Mouse (Mus musculus): Measurements from ENCODE around the gene Sgsm1. TPM values are rescaled to one million over a fixed set of nuclear protein-coding genes. Genes with fewer than 3 reads are reported as not detected.

Sgsm1 gene
- polyA plus RNA-seq, 1 experiment from 2014 or later = 2.0 TPM

GRCm38 (mm10) chr5:113292179-113292578, 18.4 kb downstream of the Sgsm1 start:
- Histone ChIP-seq H3K4me2 (ENCODE audit: low read depth, low read length) (no peak overlapping the region), H3K27me3 (ENCODE audit: control insufficient read depth, insufficient read depth, low read depth, low read length) (peaks cover 11% of the 10 kb centered on the region), H3K9ac (ENCODE audit: low read depth, low read length) (no peak overlapping the region), H3K4me3 (ENCODE audit: low read depth, low read length) (no peak overlapping the region), H3K27ac (ENCODE audit: low read length) (no peak overlapping the region), H3K36me3 (ENCODE audit: control insufficient read depth, insufficient read depth) (no peaks in the 10 kb centered on the region), H3K4me1 (ENCODE audit: control insufficient read depth, low read depth, low read length) (no peaks in the 10 kb centered on the region), H3K9me3 (replicated peaks; ENCODE audit: control insufficient read depth, low read length) (no peaks in the 10 kb centered on the region)
- 10% methylated on average over 8 of the region's 8 CpGs for WGBS (ENCODE audit: insufficient replicate concordance)
- ATAC-seq (ENCODE audit: low read depth) = no peak

GRCm38 (mm10) chr5:113291125-113291524, 19.5 kb downstream of the Sgsm1 start:
- Histone ChIP-seq H3K4me2 (ENCODE audit: low read depth, low read length) (no peak overlapping the region), H3K36me3 (ENCODE audit: control insufficient read depth, insufficient read depth) (no peaks in the 10 kb centered on the region), H3K27me3 (ENCODE audit: control insufficient read depth, insufficient read depth, low read depth, low read length) (peaks cover 14% of the 10 kb centered on the region), H3K4me1 (ENCODE audit: control insufficient read depth, low read depth, low read length) (no peaks in the 10 kb centered on the region), H3K4me3 (ENCODE audit: low read depth, low read length) (no peak overlapping the region), H3K27ac (ENCODE audit: low read length) (no peak overlapping the region), H3K9me3 (replicated peaks; ENCODE audit: control insufficient read depth, low read length) (no peaks in the 10 kb centered on the region), H3K9ac (ENCODE audit: low read depth, low read length) (no peak overlapping the region)
- no peak for ATAC-seq (ENCODE audit: low read depth)
- 51% methylated on average over 4 of the region's 4 CpGs for WGBS (ENCODE audit: insufficient replicate concordance)

GRCm38 (mm10) chr5:113290149-113290548, 20.4 kb downstream of the Sgsm1 start:
- no peak overlapping the region for H3K27ac ChIP-seq (ENCODE audit: low read length)
- no peaks in the 10 kb centered on the region for H3K4me1 ChIP-seq (ENCODE audit: control insufficient read depth, low read depth, low read length)
- no peak overlapping the region for H3K4me3 ChIP-seq (ENCODE audit: low read depth, low read length)
- H3K27me3 ChIP-seq (ENCODE audit: control insufficient read depth, insufficient read depth, low read depth, low read length) = peaks cover 14% of the 10 kb centered on the region
- H3K4me2 ChIP-seq (ENCODE audit: low read depth, low read length) = no peak overlapping the region
- H3K9ac ChIP-seq (ENCODE audit: low read depth, low read length) = no peak overlapping the region
- 39% methylated on average over 14 of the region's 14 CpGs for WGBS (ENCODE audit: insufficient replicate concordance)
- ATAC-seq (ENCODE audit: low read depth) = no peak
- no peaks in the 10 kb centered on the region for H3K9me3 ChIP-seq (replicated peaks; ENCODE audit: control insufficient read depth, low read length)
- H3K36me3 ChIP-seq (ENCODE audit: control insufficient read depth, insufficient read depth) = no peaks in the 10 kb centered on the region

- no peak overlapping the region for H3K4me3 ChIP-seq (ENCODE audit: low read depth, low read length)
- WGBS (ENCODE audit: insufficient replicate concordance) = 21% methylated on average over 13 of the region's 13 CpGs
- H3K9me3 ChIP-seq (replicated peaks; ENCODE audit: control insufficient read depth, low read length) = no peaks in the 10 kb centered on the region
- ATAC-seq (ENCODE audit: low read depth) = no peak
- no peaks in the 10 kb centered on the region for H3K4me1 ChIP-seq (ENCODE audit: control insufficient read depth, low read depth, low read length)
- no peaks in the 10 kb centered on the region for H3K36me3 ChIP-seq (ENCODE audit: control insufficient read depth, insufficient read depth)
- no peak overlapping the region for H3K27ac ChIP-seq (ENCODE audit: low read length)
- no peak overlapping the region for H3K4me2 ChIP-seq (ENCODE audit: low read depth, low read length)
- H3K27me3 ChIP-seq (ENCODE audit: control insufficient read depth, insufficient read depth, low read depth, low read length) = peaks cover 14% of the 10 kb centered on the region
- no peak overlapping the region for H3K9ac ChIP-seq (ENCODE audit: low read depth, low read length)
Observed at GRCm38 (mm10) chr5:113288490-113288889, 22.1 kb downstream of the Sgsm1 start.

- WGBS (ENCODE audit: insufficient replicate concordance) = 38% methylated on average over 5 of the region's 5 CpGs
- Histone ChIP-seq H3K36me3 (ENCODE audit: control insufficient read depth, insufficient read depth) (no peaks in the 10 kb centered on the region), H3K4me3 (ENCODE audit: low read depth, low read length) (no peak overlapping the region), H3K4me2 (ENCODE audit: low read depth, low read length) (no peak overlapping the region), H3K27ac (ENCODE audit: low read length) (no peak overlapping the region), H3K27me3 (ENCODE audit: control insufficient read depth, insufficient read depth, low read depth, low read length) (peaks cover 14% of the 10 kb centered on the region), H3K4me1 (ENCODE audit: control insufficient read depth, low read depth, low read length) (no peaks in the 10 kb centered on the region), H3K9me3 (replicated peaks; ENCODE audit: control insufficient read depth, low read length) (no peaks in the 10 kb centered on the region), H3K9ac (ENCODE audit: low read depth, low read length) (no peak overlapping the region)
- no peak for ATAC-seq (ENCODE audit: low read depth)
Observed at GRCm38 (mm10) chr5:113287762-113288161, 22.8 kb downstream of the Sgsm1 start.

GRCm38 (mm10) chr5:113286591-113287520, 23.7 kb downstream of the Sgsm1 start:
- Histone ChIP-seq H3K27me3 (ENCODE audit: control insufficient read depth, insufficient read depth, low read depth, low read length) (peaks cover 14% of the 10 kb centered on the region), H3K9me3 (replicated peaks; ENCODE audit: control insufficient read depth, low read length) (no peaks in the 10 kb centered on the region), H3K27ac (ENCODE audit: low read length) (no peak overlapping the region), H3K9ac (ENCODE audit: low read depth, low read length) (no peak overlapping the region), H3K4me2 (ENCODE audit: low read depth, low read length) (no peak overlapping the region), H3K36me3 (ENCODE audit: control insufficient read depth, insufficient read depth) (no peaks in the 10 kb centered on the region), H3K4me3 (ENCODE audit: low read depth, low read length) (no peak overlapping the region), H3K4me1 (ENCODE audit: control insufficient read depth, low read depth, low read length) (no peaks in the 10 kb centered on the region)
- no peak for ATAC-seq (ENCODE audit: low read depth)
- WGBS (ENCODE audit: insufficient replicate concordance) = 6% methylated on average over 56 of the region's 60 CpGs

- Histone ChIP-seq H3K4me3 (ENCODE audit: low read depth, low read length) (no peak overlapping the region), H3K4me2 (ENCODE audit: low read depth, low read length) (no peak overlapping the region), H3K9ac (ENCODE audit: low read depth, low read length) (no peak overlapping the region), H3K36me3 (ENCODE audit: control insufficient read depth, insufficient read depth) (no peaks in the 10 kb centered on the region), H3K4me1 (ENCODE audit: control insufficient read depth, low read depth, low read length) (no peaks in the 10 kb centered on the region), H3K9me3 (replicated peaks; ENCODE audit: control insufficient read depth, low read length) (no peaks in the 10 kb centered on the region), H3K27me3 (ENCODE audit: control insufficient read depth, insufficient read depth, low read depth, low read length) (peaks cover 14% of the 10 kb centered on the region), H3K27ac (ENCODE audit: low read length) (no peak overlapping the region)
- 59% methylated on average over 11 of the region's 11 CpGs for WGBS (ENCODE audit: insufficient replicate concordance)
- ATAC-seq (ENCODE audit: low read depth) = no peak
Observed at GRCm38 (mm10) chr5:113286048-113286447, 24.5 kb downstream of the Sgsm1 start.

GRCm38 (mm10) chr5:113285541-113285940, 25.0 kb downstream of the Sgsm1 start:
- Histone ChIP-seq H3K4me2 (ENCODE audit: low read depth, low read length) (no peak overlapping the region), H3K9me3 (replicated peaks; ENCODE audit: control insufficient read depth, low read length) (no peaks in the 10 kb centered on the region), H3K4me3 (ENCODE audit: low read depth, low read length) (no peak overlapping the region), H3K4me1 (ENCODE audit: control insufficient read depth, low read depth, low read length) (no peaks in the 10 kb centered on the region), H3K9ac (ENCODE audit: low read depth, low read length) (no peak overlapping the region), H3K36me3 (ENCODE audit: control insufficient read depth, insufficient read depth) (no peaks in the 10 kb centered on the region), H3K27me3 (ENCODE audit: control insufficient read depth, insufficient read depth, low read depth, low read length) (peaks cover 14% of the 10 kb centered on the region), H3K27ac (ENCODE audit: low read length) (no peak overlapping the region)
- WGBS (ENCODE audit: insufficient replicate concordance) = 50% methylated on average over 16 of the region's 16 CpGs
- no peak for ATAC-seq (ENCODE audit: low read depth)

- Histone ChIP-seq H3K27ac (ENCODE audit: low read length) (no peak overlapping the region), H3K4me2 (ENCODE audit: low read depth, low read length) (no peak overlapping the region), H3K9me3 (replicated peaks; ENCODE audit: control insufficient read depth, low read length) (no peaks in the 10 kb centered on the region), H3K4me1 (ENCODE audit: control insufficient read depth, low read depth, low read length) (no peaks in the 10 kb centered on the region), H3K9ac (ENCODE audit: low read depth, low read length) (no peak overlapping the region), H3K4me3 (ENCODE audit: low read depth, low read length) (no peak overlapping the region), H3K27me3 (ENCODE audit: control insufficient read depth, insufficient read depth, low read depth, low read length) (peaks cover 14% of the 10 kb centered on the region), H3K36me3 (ENCODE audit: control insufficient read depth, insufficient read depth) (no peaks in the 10 kb centered on the region)
- WGBS (ENCODE audit: insufficient replicate concordance) = 16% methylated on average over 2 of the region's 2 CpGs
- no peak for ATAC-seq (ENCODE audit: low read depth)
Observed at GRCm38 (mm10) chr5:113283726-113284125, 26.9 kb downstream of the Sgsm1 start.
